Mouse (Mus musculus) midbrain, postnatal 0 days (tissue): ENCODE measurements around the gene Cstl1. TPM values are rescaled to one million over a fixed set of nuclear protein-coding genes. Genes with fewer than 3 reads are reported as not detected.

Experiments used
- ATAC-seq: fragments of 200-750 bp; cut with Nextera tagmentation; 2 replicates; pipeline ENCODE4 v1.8.0; 2017; ENCODE audit warnings: moderate number of reproducible peaks, mild to moderate bottlenecking, moderate TSS enrichment, moderate library complexity; ENCODE audit not compliant: low FRiP score
- DNase-seq: peaks from one replicate; pipeline ENCODE4 v3.0.0-alpha.2; 2015; ENCODE audit warnings: low spot score
- H3K27ac ChIP-seq: fragments of 300-500 bp; sonication (generic); 2 replicates; pipeline ENCODE4 v1.5.1; 2014; ENCODE audit warnings: low read depth, mild to moderate bottlenecking, low read length, mixed read lengths
- H3K27me3 ChIP-seq: fragments of 300-500 bp; sonication (generic); 2 replicates; pipeline ENCODE4 v1.6.1; 2014; ENCODE audit warnings: low read length, control low read depth, mixed read lengths; ENCODE audit not compliant: insufficient read depth
- H3K36me3 ChIP-seq: fragments of 300-500 bp; sonication (generic); 2 replicates; pipeline ENCODE4 v1.6.1; 2014; ENCODE audit warnings: low read length, control low read depth, mixed read lengths; ENCODE audit not compliant: insufficient read depth
- H3K4me1 ChIP-seq: fragments of 300-500 bp; sonication (generic); 2 replicates; pipeline ENCODE4 v1.6.1; 2014; ENCODE audit warnings: mild to moderate bottlenecking, control low read depth, antibody characterized with exemption, low read length, mixed read lengths; ENCODE audit not compliant: insufficient read depth
- H3K4me2 ChIP-seq: fragments of 300-500 bp; sonication (generic); 2 replicates; pipeline ENCODE4 v1.6.1; 2014; ENCODE audit warnings: low read depth, mild to moderate bottlenecking, low read length, mixed read lengths; ENCODE audit not compliant: poor library complexity, severe bottlenecking
- H3K4me3 ChIP-seq: fragments of 300-500 bp; sonication (generic); 2 replicates; pipeline ENCODE4 v1.5.1; 2014; ENCODE audit warnings: low read depth, mild to moderate bottlenecking, low read length, moderate library complexity
- H3K9ac ChIP-seq: fragments of 300-500 bp; sonication (generic); replicated peaks from 2 replicates; pipeline ENCODE4 v1.6.1; 2014; ENCODE audit warnings: mild to moderate bottlenecking, low read length, moderate library complexity, mixed read lengths; ENCODE audit not compliant: poor library complexity, severe bottlenecking
- H3K9me3 ChIP-seq: fragments of 300-500 bp; sonication (generic); 2 replicates; pipeline ENCODE4 v1.6.1; 2016; ENCODE audit warnings: low read length, control low read depth
- CTCF ChIP-seq: IDR thresholded peaks from 2 replicates; pipeline ENCODE4 v1.5.1; 2016; ENCODE audit warnings: antibody characterized with exemption, mild to moderate bottlenecking
- WGBS: fragments of 180-500 bp; shearing (Covaris S2); extraction: QIAGEN DNeasy Blood & Tissue Kit; methylation state at CpG from one replicate; pipeline ENCODE4 v1.1.7; 2014; 5-methylcytosine and 5-hydroxymethylcytosine counted together
- polyA plus RNA-seq: library from polyadenylated mRNA; unstranded; fragments of >200 nt; fragmentation: Nextera tagmentation; extraction: Ambion mirVana; gene quantifications from 2 replicates; pipeline ENCODE4 v1.2.1, GENCODE M21; 2015
- total RNA-seq: library from RNA; depleted of rRNA; stranded (reverse); fragments of >200 nt; gene quantifications from 2 replicates; pipeline ENCODE4 v1.2.3, GENCODE M21; 2014

The Cstl1 gene
- total and polyA plus RNA-seq, 2 experiments from 2014 or later, result not detected

GRCm38 (mm10) chr2:148731614-148732326, 18.4 kb upstream of the Cstl1 start:
- Histone ChIP-seq H3K4me1 (no peaks in the 10 kb centered on the region), H3K9me3 (no peaks in the 10 kb centered on the region), H3K4me2 (peak overlapping the region; percentile 68), H3K9ac (peak overlapping the region; percentile 91), H3K4me3 (peak overlapping the region; percentile 78), H3K27ac (peak overlapping the region; percentile 77), H3K36me3 (no peaks in the 10 kb centered on the region), H3K27me3 (no peaks in the 10 kb centered on the region)
- DNase-seq, result peak; percentile 26
- under 1% methylated on average over 35 of the region's 35 CpGs for WGBS
- TF ChIP-seq CTCF, result no peak; the same call in 1 of the 2 replicates
- peak; percentile 75 for ATAC-seq

- peak; percentile 97 for DNase-seq
- peak; percentile 18; the same call in 1 of the 2 replicates for TF ChIP-seq CTCF
- Histone ChIP-seq H3K27me3 (no peaks in the 10 kb centered on the region), H3K9ac (peak within 1 kb of the TSS; percentile 91), H3K9me3 (no peaks in the 10 kb centered on the region), H3K4me3 (peak within 1 kb of the TSS; percentile 78), H3K4me2 (peak within 1 kb of the TSS; percentile 68), H3K4me1 (no peaks in the 10 kb centered on the region), H3K27ac (peak within 1 kb of the TSS; percentile 77), H3K36me3 (no peaks in the 10 kb centered on the region)
- WGBS, result 3% methylated on average over 18 of the region's 18 CpGs
- ATAC-seq, result peak; percentile 100
These were observed 17.7 kb upstream of the Cstl1 start, which contains the start of gene Napb for GRCm38 (mm10) chr2:148732327-148733000. Gene Napb, minus strand, starts transcription at chr2:148732467.

GRCm38 (mm10) chr2:148743001-148743400, 7.2 kb upstream of the Cstl1 start:
- no peaks in the 10 kb centered on the region for H3K36me3 ChIP-seq
- no peaks in the 10 kb centered on the region for H3K27me3 ChIP-seq
- peak; percentile 62; the same call in 1 of the 2 replicates for ATAC-seq
- 51% methylated on average over 3 of the region's 3 CpGs for WGBS
- no peak overlapping the region for H3K4me2 ChIP-seq
- no peak for TF ChIP-seq CTCF
- no peaks in the 10 kb centered on the region for H3K4me1 ChIP-seq
- no peak overlapping the region for H3K9ac ChIP-seq
- H3K9me3 ChIP-seq, result no peaks in the 10 kb centered on the region
- peak; percentile 44 for DNase-seq
- no peak overlapping the region for H3K4me3 ChIP-seq
- no peak overlapping the region for H3K27ac ChIP-seq

DNA sequence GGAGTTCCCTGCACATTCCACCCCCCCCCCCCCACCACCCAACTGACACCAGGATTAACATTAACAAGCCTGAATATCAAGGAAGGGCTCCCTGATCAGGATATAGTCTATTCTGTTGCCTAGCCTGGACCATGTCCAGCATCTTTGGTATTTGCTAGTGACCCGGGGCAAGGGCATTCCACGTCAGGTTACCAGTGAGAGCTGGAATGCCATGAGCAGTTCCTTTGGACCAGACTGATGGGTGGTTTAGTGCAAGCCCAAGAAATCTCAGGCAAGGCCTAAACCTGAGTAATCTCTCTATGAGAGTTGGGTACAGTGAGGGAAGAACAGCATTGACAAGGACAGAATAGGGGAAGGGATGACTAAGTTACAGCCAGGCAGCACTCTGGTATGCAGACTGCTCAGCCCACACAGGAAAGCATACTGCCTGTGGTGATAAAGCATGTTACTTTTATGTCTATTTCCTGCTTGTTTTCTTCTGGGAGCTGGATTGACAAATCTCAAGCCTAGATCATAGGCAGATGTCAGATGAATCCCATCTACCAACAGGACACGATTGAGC, 6.2 kb upstream of the Cstl1 start:
- H3K9me3 ChIP-seq, result no peaks in the 10 kb centered on the region
- no peaks in the 10 kb centered on the region for H3K36me3 ChIP-seq
- ATAC-seq (0 out of 2 replicates have a peak, but pooled peaks have one; percentile 41), DNase-seq (no peak)
- H3K4me2 ChIP-seq, result no peak overlapping the region
- H3K27me3 ChIP-seq, result no peaks in the 10 kb centered on the region
- TF ChIP-seq CTCF, result no peak
- H3K27ac ChIP-seq, result no peak overlapping the region
- H3K9ac ChIP-seq, result no peak overlapping the region
- no peaks in the 10 kb centered on the region for H3K4me1 ChIP-seq
- 84% methylated on average over 3 of the region's 3 CpGs for WGBS
- H3K4me3 ChIP-seq, result no peak overlapping the region

GRCm38 (mm10) chr2:148751893-148752813, 2.0 kb downstream of the Cstl1 start:
- peak overlapping the region; percentile 39 for H3K4me3 ChIP-seq
- H3K9me3 ChIP-seq, result no peaks in the 10 kb centered on the region
- H3K27me3 ChIP-seq, result no peaks in the 10 kb centered on the region
- peak; percentile 84 for TF ChIP-seq CTCF
- H3K36me3 ChIP-seq, result no peaks in the 10 kb centered on the region
- DNase-seq (peak; percentile 95), ATAC-seq (peak; percentile 90)
- no peak overlapping the region for H3K9ac ChIP-seq
- WGBS, result 17% methylated on average over 15 of the region's 15 CpGs
- H3K27ac ChIP-seq, result no peak overlapping the region
- peak overlapping the region; percentile 61 for H3K4me2 ChIP-seq
- no peaks in the 10 kb centered on the region for H3K4me1 ChIP-seq
